Mouse (Mus musculus): Measurements from ENCODE around the gene Dll1. TPM values are rescaled to one million over a fixed set of nuclear protein-coding genes. Genes with fewer than 3 reads are reported as not detected.

Gene Dll1
- polyA plus RNA-seq, 1 experiment from 2014 or later, result 5.4 TPM

DNA sequence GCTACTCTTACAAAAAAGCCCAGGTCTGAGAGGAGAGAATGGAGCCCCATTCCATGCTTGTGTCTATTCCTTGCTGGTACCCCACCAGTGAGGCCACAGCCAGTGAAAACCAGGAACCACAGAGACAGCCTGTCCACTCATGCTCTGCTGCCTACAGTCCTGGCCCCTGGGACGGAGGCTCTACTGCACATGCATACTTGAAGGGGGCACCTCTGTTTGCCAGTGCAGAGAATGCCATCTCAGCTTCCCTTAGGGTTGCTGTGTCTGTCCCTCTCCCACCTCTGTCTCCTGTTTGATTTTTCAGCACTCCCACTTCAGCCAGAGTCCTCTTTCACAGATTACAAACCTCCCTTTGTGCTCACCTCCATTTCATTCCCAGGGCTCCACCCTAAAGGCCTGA, 34.2 kb upstream of the Dll1 start:
- no peak overlapping the region for H3K4me2 ChIP-seq
- H3K4me3 ChIP-seq (ENCODE audit: low read depth, low read length), result no peak overlapping the region
- peaks cover 29% of the 10 kb centered on the region for H3K36me3 ChIP-seq (ENCODE audit: control insufficient read depth, insufficient read depth, low read length)
- H3K9me3 ChIP-seq (replicated peaks; ENCODE audit: control insufficient read depth, low read length), result no peaks in the 10 kb centered on the region
- H3K4me1 ChIP-seq (ENCODE audit: control insufficient read depth, insufficient read depth, low read length), result no peaks in the 10 kb centered on the region
- 82% methylated on average over 1 of the region's 1 CpGs for WGBS (ENCODE audit: insufficient replicate concordance)
- no peak for ATAC-seq (replicated peaks; ENCODE audit: insufficient number of reproducible peaks, low FRiP score, low TSS enrichment)
- H3K9ac ChIP-seq (ENCODE audit: low read depth, low read length), result no peak overlapping the region
- H3K27me3 ChIP-seq (ENCODE audit: control insufficient read depth, insufficient read depth, low read length), result no peaks in the 10 kb centered on the region
- no peak overlapping the region for H3K27ac ChIP-seq (ENCODE audit: low read depth, low read length)

- H3K36me3 ChIP-seq (ENCODE audit: control insufficient read depth, insufficient read depth, low read length), result peaks cover 20% of the 10 kb centered on the region
- no peak for ATAC-seq (replicated peaks; ENCODE audit: insufficient number of reproducible peaks, low FRiP score, low TSS enrichment)
Observed at GRCm38 (mm10) chr17:15409261-15409660, 32.6 kb upstream of the Dll1 start.

GRCm38 (mm10) chr17:15406576-15406975, 29.9 kb upstream of the Dll1 start:
- no peaks in the 10 kb centered on the region for H3K4me1 ChIP-seq (ENCODE audit: control insufficient read depth, insufficient read depth, low read length)
- no peaks in the 10 kb centered on the region for H3K27me3 ChIP-seq (ENCODE audit: control insufficient read depth, insufficient read depth, low read length)
- peaks cover 32% of the 10 kb centered on the region for H3K36me3 ChIP-seq (ENCODE audit: control insufficient read depth, insufficient read depth, low read length)
- no peak overlapping the region for H3K9ac ChIP-seq (ENCODE audit: low read depth, low read length)
- H3K9me3 ChIP-seq (replicated peaks; ENCODE audit: control insufficient read depth, low read length), result no peaks in the 10 kb centered on the region
- H3K4me2 ChIP-seq, result no peak overlapping the region
- 75% methylated on average over 2 of the region's 2 CpGs for WGBS (ENCODE audit: insufficient replicate concordance)
- H3K4me3 ChIP-seq (ENCODE audit: low read depth, low read length), result no peak overlapping the region
- H3K27ac ChIP-seq (ENCODE audit: low read depth, low read length), result no peak overlapping the region
- ATAC-seq (replicated peaks; ENCODE audit: insufficient number of reproducible peaks, low FRiP score, low TSS enrichment), result no peak

More at GRCm38 (mm10) chr17:15409261-15409660, 32.6 kb upstream of the Dll1 start:
- WGBS (ENCODE audit: insufficient replicate concordance), result 87% methylated on average over 10 of the region's 10 CpGs
- Histone ChIP-seq H3K27ac (ENCODE audit: low read depth, low read length) (no peak overlapping the region), H3K9ac (ENCODE audit: low read depth, low read length) (no peak overlapping the region), H3K4me2 (no peak overlapping the region), H3K27me3 (ENCODE audit: control insufficient read depth, insufficient read depth, low read length) (no peaks in the 10 kb centered on the region), H3K9me3 (replicated peaks; ENCODE audit: control insufficient read depth, low read length) (no peaks in the 10 kb centered on the region), H3K4me3 (ENCODE audit: low read depth, low read length) (no peak overlapping the region), H3K4me1 (ENCODE audit: control insufficient read depth, insufficient read depth, low read length) (no peaks in the 10 kb centered on the region)

DNA sequence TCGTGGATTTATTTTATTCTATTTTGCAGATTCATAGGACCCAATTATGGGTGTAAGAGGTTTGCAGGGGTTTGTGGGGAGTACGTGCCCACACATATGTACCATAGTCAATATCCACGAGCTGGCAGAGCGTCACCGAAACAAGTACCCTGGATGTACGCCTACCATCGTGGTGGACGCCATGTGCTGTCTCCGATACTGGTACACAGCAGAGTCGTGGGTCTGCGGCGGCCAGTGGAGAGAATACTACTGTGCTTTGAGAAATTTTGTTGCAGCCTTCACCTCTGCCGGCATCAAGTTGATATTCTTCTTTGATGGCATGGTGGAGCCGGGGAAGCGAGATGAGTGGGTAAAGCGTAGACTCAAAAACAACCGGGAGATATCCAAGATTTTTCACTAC, 25.0 kb upstream of the Dll1 start:
- Histone ChIP-seq H3K9ac (ENCODE audit: low read depth, low read length) (no peak overlapping the region), H3K4me3 (ENCODE audit: low read depth, low read length) (no peak overlapping the region), H3K27ac (ENCODE audit: low read depth, low read length) (no peak overlapping the region), H3K36me3 (ENCODE audit: control insufficient read depth, insufficient read depth, low read length) (peaks cover 15% of the 10 kb centered on the region), H3K4me1 (ENCODE audit: control insufficient read depth, insufficient read depth, low read length) (peaks cover 5% of the 10 kb centered on the region; the same call in 1 of the 2 replicates), H3K4me2 (no peak overlapping the region), H3K27me3 (ENCODE audit: control insufficient read depth, insufficient read depth, low read length) (no peaks in the 10 kb centered on the region), H3K9me3 (replicated peaks; ENCODE audit: control insufficient read depth, low read length) (no peaks in the 10 kb centered on the region)
- no peak for ATAC-seq (replicated peaks; ENCODE audit: insufficient number of reproducible peaks, low FRiP score, low TSS enrichment)
- 94% methylated on average over 17 of the region's 17 CpGs for WGBS (ENCODE audit: insufficient replicate concordance)

DNA sequence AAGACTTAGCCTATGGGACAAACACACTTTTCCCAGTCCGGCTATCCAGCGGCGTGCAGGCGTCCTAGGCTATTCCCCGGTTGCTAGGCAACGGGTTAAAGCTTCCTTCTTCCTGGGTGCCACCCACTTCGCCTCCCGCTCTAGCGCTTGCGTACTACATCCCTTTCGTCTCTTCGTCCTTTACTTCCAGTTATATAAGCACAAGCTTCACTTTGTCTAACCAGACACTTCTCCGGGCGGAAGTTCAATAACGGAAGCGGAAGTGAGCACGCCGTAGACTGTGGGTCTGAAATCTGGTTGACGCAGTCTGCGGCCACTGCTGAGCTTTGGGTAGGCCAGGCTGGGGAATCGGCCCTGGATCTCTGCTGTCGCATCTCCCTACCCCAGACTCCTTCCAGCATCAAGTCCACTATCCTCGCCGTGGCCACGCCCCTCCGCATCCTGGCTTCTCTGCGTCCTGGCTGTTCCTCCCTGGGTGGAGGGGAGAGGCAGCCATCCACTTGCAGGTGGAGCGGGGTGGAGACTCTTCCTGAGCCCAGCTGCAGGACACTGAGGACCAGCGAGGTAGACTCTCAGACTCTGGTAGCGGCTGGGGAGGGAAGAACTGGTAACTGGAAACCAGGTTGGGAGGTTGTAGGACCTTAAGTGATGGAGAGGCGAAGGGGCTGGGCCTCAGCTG, 19.5 kb upstream of the Dll1 start, which contains the start of gene Fam120b:
TSS of gene Fam120b (plus strand) at position 206 of the 679 bp plus-strand sequence.
- Histone ChIP-seq H3K9ac (ENCODE audit: low read depth, low read length) (peak within 1 kb of the TSS; percentile 84), H3K4me1 (ENCODE audit: control insufficient read depth, insufficient read depth, low read length) (peaks cover 6% of the 10 kb centered on the region; the same call in 1 of the 2 replicates), H3K4me3 (ENCODE audit: low read depth, low read length) (peak within 1 kb of the TSS; percentile 64), H3K36me3 (ENCODE audit: control insufficient read depth, insufficient read depth, low read length) (no peaks in the 10 kb centered on the region), H3K27ac (ENCODE audit: low read depth, low read length) (peak within 1 kb of the TSS; percentile 75), H3K27me3 (ENCODE audit: control insufficient read depth, insufficient read depth, low read length) (0 out of 2 replicates have a peak, but pooled peaks cover 2% of the 10 kb centered on the region), H3K9me3 (replicated peaks; ENCODE audit: control insufficient read depth, low read length) (no peaks in the 10 kb centered on the region), H3K4me2 (peak within 1 kb of the TSS; percentile 69)
- 1% methylated on average over 31 of the region's 31 CpGs for WGBS (ENCODE audit: insufficient replicate concordance)
- peak; percentile 91 for ATAC-seq (replicated peaks; ENCODE audit: insufficient number of reproducible peaks, low FRiP score, low TSS enrichment)

DNA sequence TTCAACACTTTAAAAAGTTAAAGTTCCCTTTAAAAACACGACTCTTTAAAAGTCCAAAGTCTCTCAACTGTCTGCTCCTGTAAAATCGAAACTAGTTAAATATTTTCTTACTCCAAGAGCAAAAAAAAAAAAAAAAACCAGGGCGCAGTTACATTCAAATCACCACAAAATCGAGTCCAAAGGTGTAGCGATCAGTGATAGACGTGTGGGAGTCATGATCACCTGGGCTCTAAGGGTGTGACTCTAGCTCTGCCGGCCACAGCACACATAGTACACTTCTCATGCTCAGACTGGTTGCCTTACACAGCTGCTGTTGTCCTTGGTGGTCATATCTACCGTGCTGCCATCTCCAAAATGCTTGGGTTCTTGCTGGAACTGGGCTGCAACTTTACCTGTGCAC, 12.7 kb upstream of the Dll1 start:
- H3K4me3 ChIP-seq (ENCODE audit: low read depth, low read length), result no peak overlapping the region
- H3K4me1 ChIP-seq (ENCODE audit: control insufficient read depth, insufficient read depth, low read length), result no peaks in the 10 kb centered on the region
- H3K27me3 ChIP-seq (ENCODE audit: control insufficient read depth, insufficient read depth, low read length), result 0 out of 2 replicates have a peak, but pooled peaks cover 2% of the 10 kb centered on the region
- no peak for ATAC-seq (replicated peaks; ENCODE audit: insufficient number of reproducible peaks, low FRiP score, low TSS enrichment)
- H3K9me3 ChIP-seq (replicated peaks; ENCODE audit: control insufficient read depth, low read length), result no peaks in the 10 kb centered on the region
- H3K9ac ChIP-seq (ENCODE audit: low read depth, low read length), result no peak overlapping the region
- no peak overlapping the region for H3K4me2 ChIP-seq
- H3K36me3 ChIP-seq (ENCODE audit: control insufficient read depth, insufficient read depth, low read length), result no peaks in the 10 kb centered on the region
- WGBS (ENCODE audit: insufficient replicate concordance), result 74% methylated on average over 8 of the region's 8 CpGs
- H3K27ac ChIP-seq (ENCODE audit: low read depth, low read length), result no peak overlapping the region

GRCm38 (mm10) chr17:15388892-15389291, 12.2 kb upstream of the Dll1 start:
- no peak for ATAC-seq (replicated peaks; ENCODE audit: insufficient number of reproducible peaks, low FRiP score, low TSS enrichment)
- no peaks in the 10 kb centered on the region for H3K4me1 ChIP-seq (ENCODE audit: control insufficient read depth, insufficient read depth, low read length)
- 75% methylated on average over 4 of the region's 4 CpGs for WGBS (ENCODE audit: insufficient replicate concordance)
- H3K4me3 ChIP-seq (ENCODE audit: low read depth, low read length), result no peak overlapping the region
- no peak overlapping the region for H3K27ac ChIP-seq (ENCODE audit: low read depth, low read length)
- H3K9me3 ChIP-seq (replicated peaks; ENCODE audit: control insufficient read depth, low read length), result no peaks in the 10 kb centered on the region
- H3K27me3 ChIP-seq (ENCODE audit: control insufficient read depth, insufficient read depth, low read length), result no peaks in the 10 kb centered on the region
- no peak overlapping the region for H3K4me2 ChIP-seq
- no peak overlapping the region for H3K9ac ChIP-seq (ENCODE audit: low read depth, low read length)
- no peaks in the 10 kb centered on the region for H3K36me3 ChIP-seq (ENCODE audit: control insufficient read depth, insufficient read depth, low read length)

GRCm38 (mm10) chr17:15383360-15383759, 6.7 kb upstream of the Dll1 start:
- Histone ChIP-seq H3K4me1 (ENCODE audit: control insufficient read depth, insufficient read depth, low read length) (peaks cover 12% of the 10 kb centered on the region), H3K27me3 (ENCODE audit: control insufficient read depth, insufficient read depth, low read length) (peaks cover 47% of the 10 kb centered on the region), H3K9me3 (replicated peaks; ENCODE audit: control insufficient read depth, low read length) (no peaks in the 10 kb centered on the region), H3K4me3 (ENCODE audit: low read depth, low read length) (no peak overlapping the region), H3K4me2 (no peak overlapping the region), H3K36me3 (ENCODE audit: control insufficient read depth, insufficient read depth, low read length) (no peaks in the 10 kb centered on the region), H3K9ac (ENCODE audit: low read depth, low read length) (no peak overlapping the region), H3K27ac (ENCODE audit: low read depth, low read length) (no peak overlapping the region)
- ATAC-seq (replicated peaks; ENCODE audit: insufficient number of reproducible peaks, low FRiP score, low TSS enrichment), result no peak
- WGBS (ENCODE audit: insufficient replicate concordance), result 82% methylated on average over 5 of the region's 5 CpGs
